Mouse (Mus musculus) layer of hippocampus, postnatal 10 days (tissue): Measurements from ENCODE around the gene Vwa7. TPM values are rescaled to one million over a fixed set of nuclear protein-coding genes. Genes with fewer than 3 reads are reported as not detected.
"Not testable (repeated sequence)": the region's sequence is repeated elsewhere in the genome, so short reads cannot be mapped to it uniquely, and the experiment has no call there.

Experiments used
- DNase-seq, 2 experiments: peaks; one replicate each; pipeline ENCODE4 v3.0.0; 2021; ENCODE audit warnings: low spot score in 2 of 2
- total RNA-seq, 2 experiments: library from RNA; stranded (reverse); gene quantifications; 2 replicates each; pipeline ENCODE4 v1.2.3; 2021

The Vwa7 gene
- total RNA-seq, 2 experiments from 2014 or later, result 0.16 to 0.30 TPM

- DNase-seq, result not testable (repeated sequence)
Observed at GRCm38 (mm10) chr17:34999871-35000716, 16.3 kb upstream of the Vwa7 start.

GRCm38 (mm10) chr17:35000717-35001451 lies 15.5 kb upstream of the Vwa7 start, which contains the start of gene Vars:
Vars (plus strand) TSS chr17:35000987.
- peak; percentile 82 to 87 for DNase-seq

- no peak for DNase-seq
Observed at GRCm38 (mm10) chr17:35001452-35002152, 14.8 kb upstream of the Vwa7 start.

- no peak for DNase-seq
Observed at GRCm38 (mm10) chr17:35002153-35002865, 14.1 kb upstream of the Vwa7 start.

GRCm38 (mm10) chr17:35003022-35003838 lies 13.1 kb upstream of the Vwa7 start:
- no peak for DNase-seq

GRCm38 (mm10) chr17:35004075-35004717 lies 12.2 kb upstream of the Vwa7 start:
- no peak for DNase-seq

GRCm38 (mm10) chr17:35005158-35005557 lies 11.2 kb upstream of the Vwa7 start:
- no peak for DNase-seq

- DNase-seq, result not testable (repeated sequence)
Observed at GRCm38 (mm10) chr17:35005902-35006301, 10.5 kb upstream of the Vwa7 start.

- no peak for DNase-seq
Observed at GRCm38 (mm10) chr17:35007387-35007991, 8.9 kb upstream of the Vwa7 start.

- DNase-seq, result no peak
Observed at GRCm38 (mm10) chr17:35009586-35009985, 6.8 kb upstream of the Vwa7 start.

GRCm38 (mm10) chr17:35011440-35011839 lies 4.9 kb upstream of the Vwa7 start:
- no peak for DNase-seq

- DNase-seq, result no peak
Observed at GRCm38 (mm10) chr17:35012430-35012829, 3.9 kb upstream of the Vwa7 start.

GRCm38 (mm10) chr17:35013221-35013620 lies 3.2 kb upstream of the Vwa7 start:
- no peak for DNase-seq

GRCm38 (mm10) chr17:35015296-35015695 lies 1.1 kb upstream of the Vwa7 start:
- no peak for DNase-seq

- no peak for DNase-seq
Observed at GRCm38 (mm10) chr17:35016791-35017705, 669 bp downstream of the Vwa7 start.

- DNase-seq, result no peak
Observed at GRCm38 (mm10) chr17:35017706-35018030, 1.3 kb downstream of the Vwa7 start.

GRCm38 (mm10) chr17:35018171-35018570 lies 1.8 kb downstream of the Vwa7 start:
- no peak for DNase-seq

GRCm38 (mm10) chr17:35019894-35020293 lies 3.5 kb downstream of the Vwa7 start:
- DNase-seq, result no peak
